Mouse (Mus musculus) limb, embryonic 15.5 days (tissue): ENCODE results near the gene Tmem59. TPM values are rescaled to one million over a fixed set of nuclear protein-coding genes. Genes with fewer than 3 reads are reported as not detected.

ENCODE experiments used
- ATAC-seq: fragments of 200-750 bp; cut with Nextera tagmentation; 2 replicates; pipeline ENCODE4 v1.8.0; 2017; ENCODE audit warnings: low read depth, moderate TSS enrichment; ENCODE audit not compliant: insufficient number of reproducible peaks, low FRiP score, low TSS enrichment
- H3K27ac ChIP-seq: fragments of 300-500 bp; sonication (generic); 2 replicates; pipeline ENCODE4 v1.5.1; 2015; ENCODE audit warnings: moderate library complexity, mild to moderate bottlenecking, inconsistent platforms
- H3K27me3 ChIP-seq: fragments of 300-500 bp; sonication (generic); 2 replicates; pipeline ENCODE4 v1.6.1; 2015; ENCODE audit warnings: inconsistent platforms
- H3K36me3 ChIP-seq: fragments of 300-500 bp; sonication (generic); 2 replicates; pipeline ENCODE4 v1.6.1; 2015; ENCODE audit warnings: inconsistent platforms
- H3K4me1 ChIP-seq: fragments of 300-500 bp; sonication (generic); 2 replicates; pipeline ENCODE4 v1.6.1; 2015; ENCODE audit warnings: inconsistent platforms
- H3K4me2 ChIP-seq: fragments of 300-500 bp; sonication (generic); 2 replicates; pipeline ENCODE4 v1.6.1; 2015; ENCODE audit warnings: mild to moderate bottlenecking, inconsistent platforms
- H3K4me3 ChIP-seq: fragments of 300-500 bp; sonication (generic); 2 replicates; pipeline ENCODE4 v1.5.1; 2015; ENCODE audit warnings: mild to moderate bottlenecking, inconsistent platforms
- H3K9ac ChIP-seq: fragments of 300-500 bp; sonication (generic); 2 replicates; pipeline ENCODE4 v1.6.1; 2015; ENCODE audit warnings: inconsistent platforms
- H3K9me3 ChIP-seq: fragments of 300-500 bp; sonication (generic); 2 replicates; pipeline ENCODE4 v1.6.1; 2016; ENCODE audit warnings: inconsistent platforms
- WGBS: fragments of 180-500 bp; shearing (Covaris S2); methylation state at CpG from one replicate; pipeline ENCODE4 v1.1.7; 2015; 5-methylcytosine and 5-hydroxymethylcytosine counted together
- polyA plus RNA-seq: library from polyadenylated mRNA; unstranded; fragments of >200 nt; fragmentation: Nextera tagmentation; extraction: Ambion mirVana; gene quantifications from 2 replicates; pipeline ENCODE4 v1.2.1, GENCODE M21; 2015

Gene Tmem59
- polyA plus RNA-seq, 1 experiment from 2014 or later = 541 TPM

GRCm38 (mm10) chr4:107182796-107183195, 4.6 kb downstream of the Tmem59 start:
- H3K36me3 ChIP-seq = peaks cover 17% of the 10 kb centered on the region
- H3K4me3 ChIP-seq = no peak overlapping the region
- no peaks in the 10 kb centered on the region for H3K9me3 ChIP-seq
- no peak overlapping the region for H3K27ac ChIP-seq
- H3K9ac ChIP-seq = no peak overlapping the region
- H3K4me2 ChIP-seq = no peak overlapping the region
- WGBS = 53% methylated on average over 2 of the region's 2 CpGs
- ATAC-seq = no peak
- peaks cover 24% of the 10 kb centered on the region; the same call in 1 of the 2 replicates for H3K4me1 ChIP-seq
- H3K27me3 ChIP-seq = no peaks in the 10 kb centered on the region

GRCm38 (mm10) chr4:107183203-107183602, 5.0 kb downstream of the Tmem59 start:
- Histone ChIP-seq H3K4me3 (no peak overlapping the region), H3K9me3 (no peaks in the 10 kb centered on the region), H3K27me3 (no peaks in the 10 kb centered on the region), H3K9ac (no peak overlapping the region), H3K4me2 (no peak overlapping the region), H3K36me3 (peaks cover 21% of the 10 kb centered on the region), H3K4me1 (peaks cover 24% of the 10 kb centered on the region; the same call in 1 of the 2 replicates), H3K27ac (no peak overlapping the region)
- no peak for ATAC-seq
- 78% methylated on average over 4 of the region's 4 CpGs for WGBS

- Histone ChIP-seq H3K9ac (no peak overlapping the region), H3K27me3 (no peaks in the 10 kb centered on the region), H3K4me2 (no peak overlapping the region), H3K27ac (no peak overlapping the region; the same call in 1 of the 2 replicates), H3K36me3 (peaks cover 42% of the 10 kb centered on the region), H3K4me1 (peaks cover 15% of the 10 kb centered on the region; the same call in 1 of the 2 replicates), H3K4me3 (no peak overlapping the region), H3K9me3 (no peaks in the 10 kb centered on the region)
- no peak for ATAC-seq
- 22% methylated on average over 3 of the region's 3 CpGs for WGBS
Observed at GRCm38 (mm10) chr4:107185703-107186102, 7.5 kb downstream of the Tmem59 start.

GRCm38 (mm10) chr4:107193841-107194240, 15.6 kb downstream of the Tmem59 start:
- Histone ChIP-seq H3K4me3 (no peak overlapping the region), H3K4me2 (no peak overlapping the region), H3K36me3 (peaks cover 77% of the 10 kb centered on the region), H3K4me1 (no peaks in the 10 kb centered on the region), H3K27me3 (no peaks in the 10 kb centered on the region), H3K9me3 (no peaks in the 10 kb centered on the region), H3K9ac (no peak overlapping the region), H3K27ac (no peak overlapping the region)
- no peak for ATAC-seq
- WGBS = 99% methylated on average over 3 of the region's 3 CpGs

- Histone ChIP-seq H3K4me2 (no peak overlapping the region), H3K9me3 (no peaks in the 10 kb centered on the region), H3K36me3 (peaks cover 82% of the 10 kb centered on the region), H3K9ac (no peak overlapping the region), H3K4me1 (no peaks in the 10 kb centered on the region), H3K27me3 (no peaks in the 10 kb centered on the region), H3K27ac (no peak overlapping the region), H3K4me3 (no peak overlapping the region)
- no peak for ATAC-seq
- WGBS = 84% methylated on average over 2 of the region's 2 CpGs
Observed at GRCm38 (mm10) chr4:107196454-107196853, 18.3 kb downstream of the Tmem59 start.

GRCm38 (mm10) chr4:107198072-107198471, 19.9 kb downstream of the Tmem59 start:
- no peaks in the 10 kb centered on the region for H3K27me3 ChIP-seq
- ATAC-seq = no peak
- H3K36me3 ChIP-seq = peaks cover 86% of the 10 kb centered on the region
- no peak overlapping the region for H3K9ac ChIP-seq
- no peaks in the 10 kb centered on the region for H3K9me3 ChIP-seq
- no peak overlapping the region for H3K4me2 ChIP-seq
- no peak overlapping the region for H3K27ac ChIP-seq
- H3K4me3 ChIP-seq = no peak overlapping the region
- WGBS = 85% methylated on average over 5 of the region's 5 CpGs
- H3K4me1 ChIP-seq = no peaks in the 10 kb centered on the region

GRCm38 (mm10) chr4:107201779-107202178, 23.6 kb downstream of the Tmem59 start:
- Histone ChIP-seq H3K36me3 (peaks cover 93% of the 10 kb centered on the region), H3K4me1 (no peaks in the 10 kb centered on the region), H3K9me3 (no peaks in the 10 kb centered on the region), H3K4me3 (no peak overlapping the region), H3K4me2 (no peak overlapping the region), H3K27ac (no peak overlapping the region), H3K9ac (no peak overlapping the region), H3K27me3 (no peaks in the 10 kb centered on the region)
- WGBS = 92% methylated on average over 3 of the region's 3 CpGs
- ATAC-seq = no peak

- Histone ChIP-seq H3K4me3 (no peak overlapping the region), H3K36me3 (peaks cover 93% of the 10 kb centered on the region), H3K4me1 (no peaks in the 10 kb centered on the region), H3K27ac (no peak overlapping the region), H3K27me3 (no peaks in the 10 kb centered on the region), H3K9ac (no peak overlapping the region), H3K4me2 (no peak overlapping the region), H3K9me3 (no peaks in the 10 kb centered on the region)
- ATAC-seq = 0 out of 2 replicates have a peak, but pooled peaks have one; percentile 10
- 90% methylated on average over 7 of the region's 7 CpGs for WGBS
Observed at GRCm38 (mm10) chr4:107203001-107203400, 24.8 kb downstream of the Tmem59 start.

GRCm38 (mm10) chr4:107207016-107207415, 28.8 kb downstream of the Tmem59 start:
- Histone ChIP-seq H3K4me3 (no peak overlapping the region), H3K36me3 (peaks cover 63% of the 10 kb centered on the region), H3K27ac (no peak overlapping the region), H3K4me2 (no peak overlapping the region), H3K4me1 (no peaks in the 10 kb centered on the region), H3K9me3 (no peaks in the 10 kb centered on the region), H3K9ac (no peak overlapping the region), H3K27me3 (no peaks in the 10 kb centered on the region)
- ATAC-seq = no peak
- 95% methylated on average over 2 of the region's 2 CpGs for WGBS

GRCm38 (mm10) chr4:107208880-107209279, 30.7 kb downstream of the Tmem59 start, which contains the start of gene Ldlrad1:
TSS of gene Ldlrad1 (plus strand) at chr4:107209180.
- no peak for ATAC-seq

GRCm38 (mm10) chr4:107210483-107211097, 32.4 kb downstream of the Tmem59 start:
- Histone ChIP-seq H3K36me3 (peaks cover 29% of the 10 kb centered on the region), H3K27ac (no peak overlapping the region), H3K9ac (no peak overlapping the region), H3K4me1 (no peaks in the 10 kb centered on the region), H3K9me3 (no peaks in the 10 kb centered on the region), H3K4me3 (no peak overlapping the region), H3K27me3 (no peaks in the 10 kb centered on the region), H3K4me2 (no peak overlapping the region)
- 60% methylated on average over 5 of the region's 5 CpGs for WGBS
- no peak for ATAC-seq

More at GRCm38 (mm10) chr4:107208880-107209279, 30.7 kb downstream of the Tmem59 start, which contains the start of gene Ldlrad1:
- Histone ChIP-seq H3K9ac (no peak within 1 kb of the TSS), H3K4me1 (no peaks in the 10 kb centered on the region), H3K9me3 (no peaks in the 10 kb centered on the region), H3K27ac (no peak within 1 kb of the TSS), H3K27me3 (no peaks in the 10 kb centered on the region), H3K36me3 (peaks cover 45% of the 10 kb centered on the region), H3K4me2 (no peak within 1 kb of the TSS), H3K4me3 (no peak within 1 kb of the TSS)
- WGBS = 89% methylated on average over 3 of the region's 3 CpGs

- no peak for ATAC-seq
- H3K27ac ChIP-seq = no peak overlapping the region
- no peak overlapping the region for H3K4me3 ChIP-seq
- H3K4me2 ChIP-seq = no peak overlapping the region
- H3K36me3 ChIP-seq = peaks cover 23% of the 10 kb centered on the region
- H3K27me3 ChIP-seq = no peaks in the 10 kb centered on the region
- no peaks in the 10 kb centered on the region for H3K9me3 ChIP-seq
- no peaks in the 10 kb centered on the region for H3K4me1 ChIP-seq
- H3K9ac ChIP-seq = no peak overlapping the region
- 78% methylated on average over 4 of the region's 4 CpGs for WGBS
Observed at GRCm38 (mm10) chr4:107211465-107211864, 33.3 kb downstream of the Tmem59 start.
